ENCODE assay signal across 9 mouse cellular contexts in the genomic region with DNA sequence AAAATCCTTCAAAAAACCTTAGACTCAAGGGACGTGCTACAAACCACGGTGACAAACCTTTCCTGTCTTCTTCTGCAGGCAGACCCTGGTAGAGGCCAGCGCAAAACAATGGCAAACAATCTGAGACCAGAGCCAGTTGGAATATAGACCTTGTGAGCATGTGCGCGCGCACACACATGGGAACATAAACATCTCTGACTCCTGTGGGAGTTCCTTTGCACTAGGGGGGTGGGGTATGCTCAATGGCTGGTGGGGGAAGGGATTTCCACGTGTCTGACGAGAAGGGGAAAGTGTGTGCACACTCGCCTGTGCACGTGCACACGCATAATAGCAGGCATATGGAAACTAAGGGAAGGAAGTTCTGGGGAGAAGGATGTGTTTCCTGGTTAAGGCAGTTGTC.
DNase-seq lines count a peak whose midpoint lies in the region; ATAC-seq lines count a peak whose summit lies in the region.
"Had no signal": no experiment of that assay in that cellular context is flagged by ENCODE, and none has a peak within 500 bp of the region (broad histone marks: within the 10 kb centered on the region; RNA-seq: fewer than 3 reads in every experiment).

No protein-coding gene starts in this region.

- 54% methylated on average over 11 of the region's 11 CpGs for WGBS in kidney, embryonic 16.5 days
- WGBS in embryonic facial prominence, embryonic 14.5 days = 44% methylated on average over 11 of the region's 11 CpGs
- WGBS in hindbrain, embryonic 13.5 days = 81% methylated on average over 11 of the region's 11 CpGs
- 36% methylated on average over 11 of the region's 11 CpGs for WGBS in liver, embryonic 16.5 days (ENCODE audit: insufficient replicate concordance)

- 0 out of 2 replicates have a peak overlapping the region, but pooled peaks have one; percentile 13 for H3K4me2 ChIP-seq in kidney, embryonic 16.5 days (replicated peaks; ENCODE audit: low read depth, low read length)
- no peak overlapping the region for H3K4me2 ChIP-seq in embryonic facial prominence, embryonic 14.5 days (ENCODE audit: low read depth, low read length)
- no peak overlapping the region for H3K4me2 ChIP-seq in hindbrain, embryonic 13.5 days
- no peak overlapping the region for H3K4me2 ChIP-seq in liver, embryonic 16.5 days (ENCODE audit: low read depth, low read length)

- H3K4me3 ChIP-seq in kidney, embryonic 16.5 days (ENCODE audit: low read length) = no peak overlapping the region
- H3K4me3 ChIP-seq in embryonic facial prominence, embryonic 14.5 days (ENCODE audit: low read depth, low read length) = no peak overlapping the region
- no peak overlapping the region for H3K4me3 ChIP-seq in hindbrain, embryonic 13.5 days
- no peak overlapping the region for H3K4me3 ChIP-seq in liver, embryonic 16.5 days (ENCODE audit: low read depth, low read length)
- H3K4me3 ChIP-seq: myocyte had no signal

- no peak for DNase-seq in kidney, postnatal 14 days
- DNase-seq in embryonic facial prominence, embryonic 14.5 days (ENCODE audit: low spot score) = peak; percentile 63
- no peak for DNase-seq in layer of hippocampus, adult 11-12 months (ENCODE audit: low spot score)
- DNase-seq in spleen, postnatal 14 days (ENCODE audit: low spot score in 2 of 2) = no peak
- no peak for DNase-seq in right cerebral cortex, postnatal 10 days (ENCODE audit: low spot score in 2 of 2)

- H3K9ac ChIP-seq in kidney, embryonic 16.5 days (replicated peaks; ENCODE audit: low read length) = peak overlapping the region; percentile 50
- no peak overlapping the region for H3K9ac ChIP-seq in embryonic facial prominence, embryonic 14.5 days (ENCODE audit: low read depth, low read length)
- H3K9ac ChIP-seq in hindbrain, embryonic 13.5 days = no peak overlapping the region
- H3K9ac ChIP-seq in liver, embryonic 16.5 days (ENCODE audit: low read depth, low read length) = no peak overlapping the region

- peaks cover 87% of the 10 kb centered on the region for H3K4me1 ChIP-seq in kidney, embryonic 16.5 days (ENCODE audit: insufficient read depth, low read length)
- peaks cover 93% of the 10 kb centered on the region for H3K4me1 ChIP-seq in embryonic facial prominence, embryonic 14.5 days (ENCODE audit: control insufficient read depth, insufficient read depth, low read length)
- H3K4me1 ChIP-seq in hindbrain, embryonic 13.5 days (replicated peaks) = peaks cover 65% of the 10 kb centered on the region
- H3K4me1 ChIP-seq in liver, embryonic 16.5 days (ENCODE audit: control insufficient read depth, low read depth, low read length) = peaks cover 14% of the 10 kb centered on the region

- H3K27me3 ChIP-seq in kidney, embryonic 16.5 days (ENCODE audit: insufficient read depth, low read length) = no peaks in the 10 kb centered on the region
- H3K27me3 ChIP-seq in embryonic facial prominence, embryonic 14.5 days (replicated peaks; ENCODE audit: control insufficient read depth, insufficient read depth, low read length) = no peaks in the 10 kb centered on the region
- no peaks in the 10 kb centered on the region for H3K27me3 ChIP-seq in hindbrain, embryonic 13.5 days
- no peaks in the 10 kb centered on the region for H3K27me3 ChIP-seq in liver, embryonic 16.5 days (ENCODE audit: control insufficient read depth, insufficient read depth, low read depth, low read length)

- H3K36me3 ChIP-seq in kidney, embryonic 16.5 days (ENCODE audit: insufficient read depth, low read length) = no peaks in the 10 kb centered on the region
- H3K36me3 ChIP-seq in embryonic facial prominence, embryonic 14.5 days (ENCODE audit: control insufficient read depth, insufficient read depth, low read length) = no peaks in the 10 kb centered on the region
- H3K36me3 ChIP-seq in hindbrain, embryonic 13.5 days = no peaks in the 10 kb centered on the region
- no peaks in the 10 kb centered on the region for H3K36me3 ChIP-seq in liver, embryonic 16.5 days (ENCODE audit: control insufficient read depth, insufficient read depth)

- H3K9me3 ChIP-seq in kidney, embryonic 16.5 days (ENCODE audit: low read length) = no peaks in the 10 kb centered on the region
- no peaks in the 10 kb centered on the region for H3K9me3 ChIP-seq in embryonic facial prominence, embryonic 14.5 days (ENCODE audit: control insufficient read depth, low read length)
- no peaks in the 10 kb centered on the region for H3K9me3 ChIP-seq in hindbrain, embryonic 13.5 days
- no peaks in the 10 kb centered on the region for H3K9me3 ChIP-seq in liver, embryonic 16.5 days (replicated peaks; ENCODE audit: control insufficient read depth, low read length)

- peak overlapping the region; percentile 97 for H3K27ac ChIP-seq in kidney, embryonic 16.5 days (ENCODE audit: low read length)
- peak overlapping the region; percentile 90 for H3K27ac ChIP-seq in embryonic facial prominence, embryonic 14.5 days (replicated peaks; ENCODE audit: low read depth, low read length)
- H3K27ac ChIP-seq in hindbrain, embryonic 13.5 days = peak overlapping the region; percentile 55
- H3K27ac ChIP-seq in liver, embryonic 16.5 days (ENCODE audit: low read length) = peak overlapping the region; percentile 5; the same call in 1 of the 2 replicates

- ATAC-seq in kidney, embryonic 16.5 days (ENCODE audit: low FRiP score, low TSS enrichment) = no peak
- no peak for ATAC-seq in embryonic facial prominence, embryonic 14.5 days (ENCODE audit: low read depth)
- no peak for ATAC-seq in hindbrain, embryonic 13.5 days (ENCODE audit: low FRiP score)
- no peak for ATAC-seq in liver, embryonic 16.5 days (ENCODE audit: low read depth)

Comparison
In these comparisons a context has a peak if more than half of its experiments do, and no peak if none do; other contexts are left out.
1. H3K27ac ChIP-seq: peak in every context shown above with its lines; median percentile 97 in kidney, embryonic 16.5 days; 90 in embryonic facial prominence, embryonic 14.5 days; 55 in hindbrain, embryonic 13.5 days; 5 in liver, embryonic 16.5 days.